Mouse (Mus musculus) limb, embryonic 11.5 days (tissue): Measurements from ENCODE around the gene Tnnc2. TPM values are rescaled to one million over a fixed set of nuclear protein-coding genes. Genes with fewer than 3 reads are reported as not detected.

Source experiments
- ATAC-seq: fragments of 200-750 bp; cut with Nextera tagmentation; 2 replicates; pipeline ENCODE4 v1.8.0; 2017; ENCODE audit warnings: low read depth; ENCODE audit not compliant: insufficient number of reproducible peaks, low FRiP score, low TSS enrichment
- DNase-seq: peaks from one replicate; pipeline ENCODE4 v3.0.0-alpha.2; 2015; ENCODE audit warnings: low spot score
- H3K27ac ChIP-seq: fragments of 300-500 bp; sonication (generic); replicated peaks from 2 replicates; pipeline ENCODE4 v1.5.1; 2014; ENCODE audit warnings: low read depth, mild to moderate bottlenecking, low read length
- H3K27me3 ChIP-seq: fragments of 300-500 bp; sonication (generic); 2 replicates; pipeline ENCODE4 v1.6.1; 2014; ENCODE audit warnings: mild to moderate bottlenecking, low read length, mixed read lengths; ENCODE audit not compliant: control insufficient read depth, insufficient read depth
- H3K36me3 ChIP-seq: fragments of 300-500 bp; sonication (generic); 2 replicates; pipeline ENCODE4 v1.6.1; 2014; ENCODE audit warnings: mild to moderate bottlenecking, low read length, moderate library complexity, mixed read lengths; ENCODE audit not compliant: control insufficient read depth, insufficient read depth
- H3K4me1 ChIP-seq: fragments of 300-500 bp; sonication (generic); 2 replicates; pipeline ENCODE4 v1.6.1; 2014; ENCODE audit warnings: low read length, mixed read lengths; ENCODE audit not compliant: control insufficient read depth, insufficient read depth
- H3K4me2 ChIP-seq: fragments of 300-500 bp; sonication (generic); 2 replicates; pipeline ENCODE4 v1.6.1; 2014; ENCODE audit warnings: low read depth, mild to moderate bottlenecking, moderate library complexity; ENCODE audit not compliant: severe bottlenecking
- H3K4me3 ChIP-seq: fragments of 300-500 bp; sonication (generic); 2 replicates; pipeline ENCODE4 v1.5.1; 2014; ENCODE audit warnings: low read depth, low read length
- H3K9ac ChIP-seq: fragments of 300-500 bp; sonication (generic); 2 replicates; pipeline ENCODE4 v1.6.1; 2014; ENCODE audit warnings: mild to moderate bottlenecking, low read length
- H3K9me3 ChIP-seq: fragments of 300-500 bp; sonication (generic); 2 replicates; pipeline ENCODE4 v1.6.1; 2016; ENCODE audit warnings: low read length; ENCODE audit not compliant: control insufficient read depth
- WGBS: fragments of 180-500 bp; shearing (Covaris S2); extraction: QIAGEN DNeasy Blood & Tissue Kit; methylation state at CpG from one replicate; pipeline ENCODE4 v1.1.7; 2014; 5-methylcytosine and 5-hydroxymethylcytosine counted together
- polyA plus RNA-seq: library from polyadenylated mRNA; unstranded; fragments of >200 nt; fragmentation: Nextera tagmentation; extraction: Ambion mirVana; gene quantifications from 2 replicates; pipeline ENCODE4 v1.2.1, GENCODE M21; 2014

Tnnc2 gene
- polyA plus RNA-seq, 1 experiment from 2014 or later: 13.8 TPM

GRCm38 (mm10) chr2:164793236-164793635 is 13.5 kb upstream of the Tnnc2 start:
- ATAC-seq: no peak

GRCm38 (mm10) chr2:164792400-164793190 is 12.8 kb upstream of the Tnnc2 start:
- Histone ChIP-seq H3K27ac (no peak overlapping the region), H3K4me1 (0 out of 2 replicates have a peak, but pooled peaks cover 2% of the 10 kb centered on the region), H3K36me3 (no peaks in the 10 kb centered on the region; the same call in 1 of the 2 replicates), H3K4me2 (no peak overlapping the region; the same call in 1 of the 2 replicates), H3K9me3 (no peaks in the 10 kb centered on the region), H3K27me3 (no peaks in the 10 kb centered on the region), H3K4me3 (no peak overlapping the region), H3K9ac (no peak overlapping the region)
- no peak for DNase-seq
- ATAC-seq: no peak
- WGBS: 93% methylated on average over 12 of the region's 12 CpGs

More at GRCm38 (mm10) chr2:164793236-164793635, 13.5 kb upstream of the Tnnc2 start:
- H3K9ac ChIP-seq: no peak overlapping the region
- H3K27ac ChIP-seq: no peak overlapping the region
- H3K4me3 ChIP-seq: no peak overlapping the region
- H3K27me3 ChIP-seq: no peaks in the 10 kb centered on the region
- H3K36me3 ChIP-seq: peaks cover 4% of the 10 kb centered on the region; the same call in 1 of the 2 replicates
- H3K4me2 ChIP-seq: no peak overlapping the region
- 84% methylated on average over 3 of the region's 3 CpGs for WGBS
- H3K9me3 ChIP-seq: no peaks in the 10 kb centered on the region
- peak; percentile 71 for DNase-seq
- 0 out of 2 replicates have a peak, but pooled peaks cover 2% of the 10 kb centered on the region for H3K4me1 ChIP-seq

- no peak overlapping the region for H3K9ac ChIP-seq
- 95% methylated on average over 18 of the region's 18 CpGs for WGBS
Observed at GRCm38 (mm10) chr2:164791841-164792261, 12.1 kb upstream of the Tnnc2 start.

GRCm38 (mm10) chr2:164790451-164790850 is 10.7 kb upstream of the Tnnc2 start:
- no peaks in the 10 kb centered on the region for H3K27me3 ChIP-seq
- no peaks in the 10 kb centered on the region for H3K9me3 ChIP-seq
- H3K9ac ChIP-seq: no peak overlapping the region
- 81% methylated on average over 4 of the region's 4 CpGs for WGBS
- no peak overlapping the region for H3K4me2 ChIP-seq
- 0 out of 2 replicates have a peak, but pooled peaks cover 2% of the 10 kb centered on the region for H3K4me1 ChIP-seq
- no peak overlapping the region for H3K4me3 ChIP-seq
- H3K36me3 ChIP-seq: no peaks in the 10 kb centered on the region; the same call in 1 of the 2 replicates
- no peak overlapping the region for H3K27ac ChIP-seq
- ATAC-seq (no peak), DNase-seq (no peak)

More at GRCm38 (mm10) chr2:164791841-164792261, 12.1 kb upstream of the Tnnc2 start:
- H3K9me3 ChIP-seq: no peaks in the 10 kb centered on the region
- no peak overlapping the region for H3K27ac ChIP-seq
- H3K4me2 ChIP-seq: no peak overlapping the region
- ATAC-seq (no peak), DNase-seq (no peak)
- no peaks in the 10 kb centered on the region for H3K27me3 ChIP-seq
- H3K4me1 ChIP-seq: 0 out of 2 replicates have a peak, but pooled peaks cover 2% of the 10 kb centered on the region
- H3K36me3 ChIP-seq: no peaks in the 10 kb centered on the region; the same call in 1 of the 2 replicates
- H3K4me3 ChIP-seq: no peak overlapping the region

GRCm38 (mm10) chr2:164788411-164788810 is 8.6 kb upstream of the Tnnc2 start:
- Histone ChIP-seq H3K27ac (no peak overlapping the region), H3K4me2 (no peak overlapping the region), H3K9me3 (no peaks in the 10 kb centered on the region), H3K9ac (no peak overlapping the region), H3K4me3 (no peak overlapping the region), H3K27me3 (no peaks in the 10 kb centered on the region), H3K36me3 (no peaks in the 10 kb centered on the region; the same call in 1 of the 2 replicates), H3K4me1 (0 out of 2 replicates have a peak, but pooled peaks cover 2% of the 10 kb centered on the region)
- ATAC-seq: no peak
- no peak for DNase-seq
- whole genome bisulfite sequencing: 77% methylated on average over 4 of the region's 4 CpGs

- DNase-seq (no peak), ATAC-seq (no peak)
- Histone ChIP-seq H3K4me3 (no peak overlapping the region), H3K9me3 (no peaks in the 10 kb centered on the region), H3K27me3 (no peaks in the 10 kb centered on the region), H3K36me3 (no peaks in the 10 kb centered on the region; the same call in 1 of the 2 replicates), H3K9ac (no peak overlapping the region), H3K27ac (no peak overlapping the region), H3K4me2 (no peak overlapping the region), H3K4me1 (0 out of 2 replicates have a peak, but pooled peaks cover 2% of the 10 kb centered on the region)
- WGBS: 83% methylated on average over 10 of the region's 10 CpGs
Observed at GRCm38 (mm10) chr2:164787779-164788178, 8.0 kb upstream of the Tnnc2 start.

- H3K9ac ChIP-seq: no peak overlapping the region
Observed at GRCm38 (mm10) chr2:164787032-164787431, 7.3 kb upstream of the Tnnc2 start.

GRCm38 (mm10) chr2:164786388-164786885 is 6.7 kb upstream of the Tnnc2 start:
- DNase-seq (no peak), ATAC-seq (no peak)
- H3K36me3 ChIP-seq: no peaks in the 10 kb centered on the region
- no peaks in the 10 kb centered on the region for H3K9me3 ChIP-seq
- no peak overlapping the region for H3K27ac ChIP-seq
- peak overlapping the region; percentile 93 for H3K4me2 ChIP-seq
- WGBS: 9% methylated on average over 15 of the region's 15 CpGs
- H3K4me3 ChIP-seq: peak overlapping the region; percentile 64
- H3K9ac ChIP-seq: peak overlapping the region; percentile 68
- no peaks in the 10 kb centered on the region for H3K27me3 ChIP-seq
- 0 out of 2 replicates have a peak, but pooled peaks cover 2% of the 10 kb centered on the region for H3K4me1 ChIP-seq

More at GRCm38 (mm10) chr2:164787032-164787431, 7.3 kb upstream of the Tnnc2 start:
- Histone ChIP-seq H3K4me1 (0 out of 2 replicates have a peak, but pooled peaks cover 2% of the 10 kb centered on the region), H3K27me3 (no peaks in the 10 kb centered on the region), H3K9me3 (no peaks in the 10 kb centered on the region), H3K4me3 (no peak overlapping the region), H3K36me3 (no peaks in the 10 kb centered on the region), H3K27ac (no peak overlapping the region), H3K4me2 (peak overlapping the region; percentile 93)
- 86% methylated on average over 3 of the region's 3 CpGs for WGBS
- ATAC-seq (no peak), DNase-seq (no peak)
